Mouse (Mus musculus): ENCODE results near the gene Txk. TPM values are rescaled to one million over a fixed set of nuclear protein-coding genes. Genes with fewer than 3 reads are reported as not detected.
A peak's percentile ranks its signal among the peaks of the same experiment; 100 is the strongest.

Gene Txk
- polyA plus RNA-seq, 1 experiment from 2014 or later, result 0.05 TPM

DNA sequence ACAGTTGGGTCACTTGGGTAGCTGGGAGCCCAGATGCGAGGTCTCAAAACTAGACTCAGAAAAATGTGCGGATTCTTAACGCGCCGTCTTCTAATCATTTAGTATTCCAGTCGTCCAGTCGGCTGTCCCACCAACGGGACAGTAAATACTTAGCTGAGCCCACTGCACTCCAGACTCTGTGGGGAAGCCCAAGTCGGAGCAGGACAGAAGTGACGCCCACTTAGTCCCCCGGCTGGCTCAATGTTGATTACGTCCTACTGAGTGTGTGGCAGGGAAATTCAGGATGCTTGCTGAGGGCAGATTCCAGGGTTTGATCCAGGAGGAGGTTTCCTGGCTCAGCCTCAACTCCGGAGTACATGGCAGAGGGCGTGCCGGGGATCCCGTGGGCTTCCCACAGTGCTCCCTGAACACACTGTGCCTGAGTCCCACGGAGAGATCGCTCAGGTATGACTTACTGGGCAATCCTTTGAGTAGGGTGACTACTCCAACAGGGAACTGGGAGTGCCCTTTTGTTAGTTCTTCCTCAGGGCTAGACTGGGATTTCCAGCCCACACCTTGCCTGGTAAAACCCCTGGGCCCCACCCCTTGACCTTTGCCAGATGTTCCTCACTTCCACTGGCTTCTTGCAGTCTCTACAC, 104.5 kb downstream of the Txk start:
- Histone ChIP-seq H3K9me3 (replicated peaks) (no peaks in the 10 kb centered on the region), H3K4me3 (peak overlapping the region; percentile 59), H3K27me3 (replicated peaks) (peaks cover 56% of the 10 kb centered on the region), H3K4me2 (peak overlapping the region; percentile 83), H3K36me3 (no peaks in the 10 kb centered on the region), H3K27ac (no peak overlapping the region), H3K4me1 (peaks cover 14% of the 10 kb centered on the region), H3K9ac (peak overlapping the region; percentile 35)
- peak; percentile 57 for ATAC-seq
- whole genome bisulfite sequencing (ENCODE audit: insufficient replicate concordance), result 8% methylated on average over 18 of the region's 18 CpGs

DNA sequence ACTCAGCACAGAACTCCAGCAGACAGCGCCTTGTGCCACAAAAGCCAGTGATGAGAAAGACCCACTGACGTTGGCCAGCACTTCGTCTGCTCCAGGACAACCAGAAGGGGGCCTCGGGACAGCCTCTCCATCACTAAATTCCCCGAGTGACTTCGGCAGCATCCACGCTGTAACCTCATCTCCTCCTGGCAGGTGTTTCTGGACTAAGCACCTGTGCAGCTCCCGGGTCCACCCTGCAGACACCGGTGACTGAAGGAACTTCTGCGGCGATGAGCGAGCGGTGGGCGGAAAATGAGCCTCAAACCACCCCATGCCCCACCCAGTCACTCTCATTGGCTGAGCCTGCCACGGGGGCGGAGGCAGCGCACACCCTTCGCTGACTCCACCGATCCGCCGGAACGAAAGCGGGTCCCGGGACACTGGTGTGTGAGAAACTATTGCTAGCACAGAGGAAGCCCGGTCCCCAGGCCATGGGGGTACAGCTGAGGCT, 105.1 kb downstream of the Txk start, which contains the start of gene Nipal1:
Nipal1 (plus strand) TSS at position 378 of the 490 bp plus-strand sequence.
- peak; percentile 89 for ATAC-seq
- H3K9ac ChIP-seq, result peak within 1 kb of the TSS; percentile 35
- no peak within 1 kb of the TSS for H3K27ac ChIP-seq
- H3K4me3 ChIP-seq, result peak within 1 kb of the TSS; percentile 59
- H3K27me3 ChIP-seq (replicated peaks), result peaks cover 56% of the 10 kb centered on the region
- H3K36me3 ChIP-seq, result no peaks in the 10 kb centered on the region
- no peaks in the 10 kb centered on the region for H3K9me3 ChIP-seq (replicated peaks)
- H3K4me1 ChIP-seq, result peaks cover 14% of the 10 kb centered on the region
- WGBS (ENCODE audit: insufficient replicate concordance), result 3% methylated on average over 25 of the region's 25 CpGs
- H3K4me2 ChIP-seq, result peak within 1 kb of the TSS; percentile 83

DNA sequence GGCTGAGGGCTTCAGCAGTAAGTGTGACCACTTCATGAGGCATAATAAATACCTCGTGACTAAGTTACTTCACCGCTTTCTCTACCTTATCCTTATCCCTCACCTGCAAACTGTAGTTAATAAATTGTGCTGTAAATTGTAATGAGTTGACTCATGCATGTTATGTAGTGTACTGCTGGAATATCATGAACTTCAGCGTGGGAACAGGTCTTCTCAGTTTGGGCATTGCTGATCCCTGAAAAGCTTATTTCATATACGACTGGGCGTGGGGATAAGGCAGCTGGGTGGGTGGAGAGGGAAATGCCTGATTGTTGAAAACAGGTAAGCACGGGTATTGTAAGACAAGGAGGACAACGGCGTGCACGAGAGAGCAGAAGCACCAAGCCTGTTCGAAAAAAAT, 105.6 kb downstream of the Txk start:
- Histone ChIP-seq H3K4me3 (peak overlapping the region; percentile 59), H3K27me3 (replicated peaks) (peaks cover 56% of the 10 kb centered on the region), H3K27ac (no peak overlapping the region), H3K4me1 (peaks cover 14% of the 10 kb centered on the region), H3K36me3 (no peaks in the 10 kb centered on the region), H3K9ac (no peak overlapping the region), H3K9me3 (replicated peaks) (no peaks in the 10 kb centered on the region), H3K4me2 (peak overlapping the region; percentile 83)
- WGBS (ENCODE audit: insufficient replicate concordance), result 25% methylated on average over 10 of the region's 10 CpGs
- no peak for ATAC-seq

DNA sequence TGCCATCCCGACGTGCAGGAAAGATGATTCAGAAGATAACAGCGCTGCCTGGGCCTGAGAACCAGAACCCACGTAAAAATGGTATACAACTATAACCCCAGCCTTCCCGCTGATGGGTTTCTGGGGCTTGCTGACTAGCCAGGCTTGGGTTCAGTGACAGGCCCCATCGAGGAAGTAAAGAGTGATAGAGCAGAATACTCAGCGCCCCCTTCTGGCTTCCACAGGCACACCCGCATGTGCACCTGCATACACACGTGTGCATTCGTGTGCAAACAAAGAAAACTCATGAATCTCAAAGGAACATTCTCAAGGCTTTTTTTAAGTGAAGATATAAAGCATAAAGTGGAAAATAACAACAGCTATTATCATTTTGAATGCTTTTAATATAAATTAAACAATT, 106.4 kb downstream of the Txk start:
- peaks cover 56% of the 10 kb centered on the region for H3K27me3 ChIP-seq (replicated peaks)
- H3K27ac ChIP-seq, result no peak overlapping the region
- H3K9ac ChIP-seq, result no peak overlapping the region
- H3K4me2 ChIP-seq, result no peak overlapping the region
- H3K9me3 ChIP-seq (replicated peaks), result no peaks in the 10 kb centered on the region
- H3K4me3 ChIP-seq, result no peak overlapping the region
- H3K4me1 ChIP-seq, result peaks cover 14% of the 10 kb centered on the region
- 36% methylated on average over 10 of the region's 10 CpGs for WGBS (ENCODE audit: insufficient replicate concordance)
- no peak for ATAC-seq
- H3K36me3 ChIP-seq, result no peaks in the 10 kb centered on the region

Other genes with a start within 250 kb of the Txk start
- 0.54 and 0.57 TPM in 2 replicates for gene Corin, start 248.3 kb downstream of the Txk start, polyA plus RNA-seq (2016; fragmentation: Nextera tagmentation; extraction: Ambion mirVana)
- 9.2 and 11.3 TPM in 2 replicates for gene Nfxl1, start 193.1 kb downstream of the Txk start, polyA plus RNA-seq (2016; fragmentation: Nextera tagmentation; extraction: Ambion mirVana)
- gene Zar1, start 171.5 kb downstream of the Txk start, polyA plus RNA-seq (2016; fragmentation: Nextera tagmentation; extraction: Ambion mirVana), result not detected in 2 replicates
- gene Gm5868, start 165.2 kb downstream of the Txk start, polyA plus RNA-seq (2016; fragmentation: Nextera tagmentation; extraction: Ambion mirVana), result not detected in 2 replicates
- not detected in 2 replicates for gene Cnga1, start 108.5 kb downstream of the Txk start, polyA plus RNA-seq (2016; fragmentation: Nextera tagmentation; extraction: Ambion mirVana)
- 1.2 and 2.6 TPM in 2 replicates for gene Nipal1, start 105.0 kb downstream of the Txk start, polyA plus RNA-seq (2016; fragmentation: Nextera tagmentation; extraction: Ambion mirVana)
- 5.3 and 7.3 TPM in 2 replicates for gene Tec, start 115.7 kb upstream of the Txk start, polyA plus RNA-seq (2016; fragmentation: Nextera tagmentation; extraction: Ambion mirVana)
- 13.4 and 14.1 TPM in 2 replicates for gene Slain2, start 161.5 kb upstream of the Txk start, polyA plus RNA-seq (2016; fragmentation: Nextera tagmentation; extraction: Ambion mirVana)
- gene Gm10135, start 221.9 kb upstream of the Txk start, polyA plus RNA-seq (2016; fragmentation: Nextera tagmentation; extraction: Ambion mirVana), result not detected in 2 replicates

All from liver, embryonic 12.5 days (tissue).